Mouse (Mus musculus): ENCODE results near the gene Cdc6.

DNA sequence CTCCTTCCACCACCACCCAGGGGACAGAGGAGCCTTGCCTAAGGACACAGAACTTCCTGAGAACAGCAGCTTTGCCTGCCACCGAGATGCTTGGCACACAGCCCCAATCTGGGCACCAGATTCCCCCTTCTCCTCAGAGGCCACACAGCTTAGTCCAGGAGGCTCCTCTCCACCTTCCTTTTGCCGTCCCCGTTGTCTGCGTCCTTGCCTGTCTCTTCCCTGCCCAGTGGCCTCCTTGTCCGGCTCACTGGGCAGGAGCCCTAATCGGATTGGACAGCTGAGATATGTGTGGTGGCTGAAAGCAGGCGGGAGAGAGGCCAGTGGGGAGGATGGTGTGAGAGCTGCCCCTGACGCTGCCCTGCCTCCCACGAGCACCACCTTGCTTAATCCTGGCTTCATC is 21.9 kb downstream of the Cdc6 start:
- TF ChIP-seq USF1 (IDR thresholded peaks at IDR 0.05; ENCODE audit: low read depth): no peak
- TF ChIP-seq CTCF (IDR thresholded peaks at IDR 0.05; ENCODE audit: control insufficient read depth, insufficient read depth, insufficient read length): no peak
- no peak for TF ChIP-seq MAX (IDR thresholded peaks at IDR 0.05)
- no peak for TF ChIP-seq CEBPB (IDR thresholded peaks at IDR 0.05; ENCODE audit: low read depth)
- TF ChIP-seq MYOG (IDR thresholded peaks at IDR 0.05; ENCODE audit: control insufficient read depth, extremely low read depth, insufficient read length): no peak
- TF ChIP-seq FOSL1 (IDR thresholded peaks at IDR 0.05; ENCODE audit: insufficient read depth, low read length, poor library complexity, severe bottlenecking): no peak
- TF ChIP-seq MYOD1 (IDR thresholded peaks at IDR 0.05; ENCODE audit: control insufficient read depth, insufficient read length, low read depth): no peak
